Mouse (Mus musculus) midbrain, embryonic 15.5 days (tissue): ENCODE data around the gene Gm6793. TPM values are rescaled to one million over a fixed set of nuclear protein-coding genes. Genes with fewer than 3 reads are reported as not detected.

Source experiments
- ATAC-seq: fragments of 200-750 bp; cut with Nextera tagmentation; replicated peaks from 2 replicates; pipeline ENCODE4 v1.8.0; 2017; ENCODE audit warnings: moderate TSS enrichment
- H3K27ac ChIP-seq: fragments of 300-500 bp; sonication (generic); 2 replicates; pipeline ENCODE4 v1.5.1; 2015; ENCODE audit warnings: mild to moderate bottlenecking, inconsistent platforms
- H3K27me3 ChIP-seq: fragments of 300-500 bp; sonication (generic); replicated peaks from 2 replicates; pipeline ENCODE4 v1.6.1; 2015; ENCODE audit warnings: inconsistent platforms
- H3K36me3 ChIP-seq: fragments of 300-500 bp; sonication (generic); replicated peaks from 2 replicates; pipeline ENCODE4 v1.6.1; 2015; ENCODE audit warnings: inconsistent platforms
- H3K4me1 ChIP-seq: fragments of 300-500 bp; sonication (generic); 2 replicates; pipeline ENCODE4 v1.6.1; 2015; ENCODE audit warnings: inconsistent platforms
- H3K4me2 ChIP-seq: fragments of 300-500 bp; sonication (generic); 2 replicates; pipeline ENCODE4 v1.6.1; 2015; ENCODE audit warnings: inconsistent platforms, mild to moderate bottlenecking, moderate library complexity
- H3K4me3 ChIP-seq: fragments of 300-500 bp; sonication (generic); 2 replicates; pipeline ENCODE4 v1.5.1; 2015; ENCODE audit warnings: mild to moderate bottlenecking, inconsistent platforms
- H3K9ac ChIP-seq: fragments of 300-500 bp; sonication (generic); 2 replicates; pipeline ENCODE4 v1.6.1; 2015; ENCODE audit warnings: mild to moderate bottlenecking, inconsistent platforms
- H3K9me3 ChIP-seq: fragments of 300-500 bp; sonication (generic); 2 replicates; pipeline ENCODE4 v1.6.1; 2016; ENCODE audit warnings: inconsistent platforms
- WGBS: fragments of 180-500 bp; shearing (Covaris S2); methylation state at CpG from one replicate; pipeline ENCODE4 v1.1.7; 2015; ENCODE audit warnings: mixed read lengths; 5-methylcytosine and 5-hydroxymethylcytosine counted together
- polyA plus RNA-seq: library from polyadenylated mRNA; unstranded; fragments of >200 nt; fragmentation: Nextera tagmentation; extraction: Ambion mirVana; gene quantifications from 2 replicates; pipeline ENCODE4 v1.2.1, GENCODE M21; 2015

Gm6793 gene
- polyA plus RNA-seq: 1.0 and 1.4 TPM in 2 replicates

DNA sequence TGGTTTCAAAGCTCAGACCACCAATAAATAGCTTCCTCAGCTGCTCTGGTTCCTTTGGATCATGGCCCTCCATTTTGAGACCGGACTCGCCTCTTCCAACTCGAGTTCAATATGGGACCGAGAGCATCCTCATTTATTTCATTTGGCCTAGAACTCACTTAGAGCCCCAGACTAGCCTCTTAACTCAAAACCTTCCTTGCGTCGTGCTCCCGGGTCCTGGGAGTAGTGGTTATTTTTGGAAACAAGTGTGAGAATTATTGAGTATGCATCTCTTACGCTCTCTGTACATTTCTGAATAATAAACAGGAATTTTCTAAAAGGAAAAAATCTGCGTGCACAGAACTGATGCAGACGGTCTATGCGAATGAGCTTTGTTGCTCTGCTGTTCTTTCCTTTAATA lies at the start of gene Gm6793:
Gene Gm6793, minus strand, starts transcription at position 101 of the 400 bp plus-strand sequence.
- Histone ChIP-seq H3K27ac (no peak within 1 kb of the TSS), H3K4me1 (peaks cover 21% of the 10 kb centered on the region), H3K4me2 (no peak within 1 kb of the TSS), H3K36me3 (peaks cover 26% of the 10 kb centered on the region), H3K4me3 (no peak within 1 kb of the TSS), H3K27me3 (no peaks in the 10 kb centered on the region), H3K9ac (no peak within 1 kb of the TSS), H3K9me3 (no peaks in the 10 kb centered on the region)
- ATAC-seq: no peak
- 91% methylated on average over 11 of the region's 11 CpGs for WGBS

DNA sequence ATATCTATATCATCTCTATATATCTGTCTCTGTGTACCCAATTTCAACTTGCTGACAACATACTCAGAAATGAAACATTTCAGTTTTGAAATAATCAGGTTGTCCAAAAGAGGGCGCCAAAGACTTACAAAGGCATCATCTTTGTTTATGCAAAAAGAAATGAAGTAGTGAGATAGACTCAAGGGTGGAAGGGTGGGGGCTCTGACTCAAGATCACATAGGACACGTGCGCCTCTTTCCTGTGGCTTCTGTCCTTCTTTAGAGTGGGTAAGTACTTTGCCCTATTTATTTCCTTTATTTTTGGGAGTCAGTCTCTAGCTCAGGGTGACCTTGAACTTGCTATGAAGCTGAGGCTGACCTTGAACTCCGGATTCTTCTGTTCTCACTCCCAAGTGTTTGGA lies 46.5 kb upstream of the Gm6793 start:
- H3K4me1 ChIP-seq: no peaks in the 10 kb centered on the region
- no peak for ATAC-seq
- no peaks in the 10 kb centered on the region for H3K27me3 ChIP-seq
- no peaks in the 10 kb centered on the region for H3K9me3 ChIP-seq
- WGBS: 37% methylated on average over 4 of the region's 4 CpGs
- no peak overlapping the region for H3K27ac ChIP-seq
- no peak overlapping the region for H3K4me2 ChIP-seq
- H3K36me3 ChIP-seq: no peaks in the 10 kb centered on the region
- H3K4me3 ChIP-seq: no peak overlapping the region
- H3K9ac ChIP-seq: no peak overlapping the region

DNA sequence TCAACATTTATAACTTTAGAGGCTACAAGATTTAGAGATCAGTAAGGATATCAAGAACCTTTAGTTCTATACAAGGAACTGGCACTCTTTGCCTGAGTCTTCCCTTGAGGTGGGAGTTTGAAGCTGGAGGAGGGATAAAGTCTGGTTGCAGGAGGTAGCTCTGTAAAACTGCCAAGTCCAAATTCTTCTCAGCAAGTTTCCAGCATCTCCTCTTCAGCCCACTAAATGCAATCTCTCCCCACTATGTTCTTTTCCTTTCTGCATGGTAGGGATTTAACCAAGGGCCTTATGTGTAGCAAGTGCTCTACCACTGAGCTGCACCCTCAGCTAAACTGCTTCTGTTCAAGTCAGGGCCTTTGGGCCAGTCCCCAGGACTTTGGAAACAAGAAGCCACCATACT lies 39.6 kb upstream of the Gm6793 start:
- Histone ChIP-seq H3K27ac (no peak overlapping the region), H3K4me1 (no peaks in the 10 kb centered on the region), H3K4me3 (no peak overlapping the region), H3K9me3 (no peaks in the 10 kb centered on the region), H3K9ac (no peak overlapping the region), H3K4me2 (no peak overlapping the region), H3K27me3 (no peaks in the 10 kb centered on the region), H3K36me3 (no peaks in the 10 kb centered on the region)
- ATAC-seq: no peak

DNA sequence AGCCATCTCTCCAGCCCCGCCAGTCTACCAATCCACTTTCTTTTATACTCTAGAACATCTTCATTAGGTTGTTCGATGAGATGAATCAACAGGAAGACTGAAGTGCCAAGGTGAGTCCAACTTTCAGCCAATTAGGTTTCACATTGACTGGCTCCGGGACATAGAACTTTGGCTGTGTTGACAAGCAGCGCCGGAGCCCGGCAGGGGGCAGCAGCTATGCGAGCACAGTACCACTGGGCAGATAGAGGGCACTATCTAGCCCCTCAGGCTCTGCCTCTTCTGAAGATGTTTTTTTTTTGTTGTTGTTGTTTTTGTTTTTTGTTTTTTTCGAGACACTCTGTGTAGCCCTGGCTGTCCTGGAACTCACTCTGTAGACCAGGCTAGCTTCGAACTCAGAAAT lies 36.7 kb upstream of the Gm6793 start:
- Histone ChIP-seq H3K27me3 (no peaks in the 10 kb centered on the region), H3K4me3 (no peak overlapping the region), H3K36me3 (no peaks in the 10 kb centered on the region), H3K9ac (no peak overlapping the region), H3K4me2 (no peak overlapping the region), H3K4me1 (no peaks in the 10 kb centered on the region), H3K9me3 (no peaks in the 10 kb centered on the region), H3K27ac (no peak overlapping the region)
- no peak for ATAC-seq
- 82% methylated on average over 9 of the region's 9 CpGs for WGBS

DNA sequence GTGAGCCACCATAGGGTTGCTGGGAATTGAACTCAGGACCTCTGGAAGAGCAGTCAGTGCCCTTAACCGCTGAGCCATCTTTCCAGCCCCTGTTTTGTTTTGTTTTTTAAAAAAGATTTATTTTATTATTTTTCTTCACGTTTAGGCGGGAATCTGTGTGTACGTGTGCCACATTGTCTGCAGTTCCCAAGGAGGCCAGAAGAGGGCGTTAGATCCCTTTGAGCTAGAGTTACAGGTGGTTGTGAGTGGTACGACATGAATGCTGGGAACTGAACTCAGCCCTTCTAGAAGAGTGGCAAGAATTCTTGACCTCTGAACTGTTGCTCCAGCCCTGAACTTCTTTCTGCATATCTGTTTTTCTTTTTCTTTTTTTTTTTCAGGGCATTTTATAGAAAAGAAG lies 35.1 kb upstream of the Gm6793 start:
- ATAC-seq: no peak
- Histone ChIP-seq H3K9ac (no peak overlapping the region), H3K4me1 (no peaks in the 10 kb centered on the region), H3K9me3 (no peaks in the 10 kb centered on the region), H3K36me3 (no peaks in the 10 kb centered on the region), H3K27ac (no peak overlapping the region), H3K27me3 (no peaks in the 10 kb centered on the region), H3K4me3 (no peak overlapping the region), H3K4me2 (no peak overlapping the region)
- 87% methylated on average over 6 of the region's 6 CpGs for WGBS

DNA sequence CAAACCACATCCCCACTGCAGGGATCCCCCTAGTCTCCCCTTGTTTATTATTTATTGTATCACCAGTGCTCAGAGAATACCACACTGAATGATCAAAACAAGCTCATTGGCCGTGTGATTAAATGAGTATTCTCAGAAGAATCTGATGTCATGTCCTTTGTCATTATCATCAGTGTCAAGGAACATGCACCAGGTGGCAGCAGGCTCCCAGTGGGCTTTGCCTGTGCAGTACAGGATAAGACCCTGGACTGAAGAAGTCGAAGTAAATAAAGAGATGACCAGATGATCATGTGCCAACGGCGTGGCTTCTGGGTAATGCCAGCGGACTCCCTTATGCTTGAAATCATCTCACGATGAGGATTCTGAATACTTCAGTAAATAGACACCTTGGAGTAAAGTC lies 33.5 kb upstream of the Gm6793 start:
- H3K27ac ChIP-seq: no peak overlapping the region
- H3K4me3 ChIP-seq: no peak overlapping the region
- no peaks in the 10 kb centered on the region for H3K27me3 ChIP-seq
- H3K4me2 ChIP-seq: no peak overlapping the region
- H3K9ac ChIP-seq: no peak overlapping the region
- no peaks in the 10 kb centered on the region for H3K4me1 ChIP-seq
- H3K9me3 ChIP-seq: no peaks in the 10 kb centered on the region
- no peaks in the 10 kb centered on the region for H3K36me3 ChIP-seq
- 59% methylated on average over 6 of the region's 6 CpGs for WGBS
- no peak for ATAC-seq

DNA sequence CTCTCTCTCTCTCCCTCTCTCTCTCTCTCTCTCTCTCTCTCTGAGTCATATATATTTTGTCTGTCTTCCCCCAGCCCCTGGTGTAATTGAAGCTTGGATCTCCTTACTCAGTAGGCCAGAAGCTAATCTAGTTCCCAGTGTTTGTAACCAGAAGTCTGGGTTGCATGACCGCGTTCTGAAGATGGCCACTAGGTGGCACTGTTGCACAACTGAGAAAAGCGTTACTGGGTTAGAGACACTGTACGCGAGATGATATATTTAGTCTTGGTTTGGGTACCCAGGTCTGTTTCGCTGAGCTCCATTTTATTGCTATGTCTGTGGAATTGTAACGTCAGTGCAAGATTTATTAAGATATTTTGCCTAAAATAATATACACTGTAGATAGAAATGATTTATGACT lies 31.1 kb upstream of the Gm6793 start:
- WGBS: 3% methylated on average over 7 of the region's 7 CpGs
- Histone ChIP-seq H3K4me2 (no peak overlapping the region), H3K4me3 (no peak overlapping the region), H3K9me3 (no peaks in the 10 kb centered on the region), H3K27me3 (no peaks in the 10 kb centered on the region), H3K4me1 (no peaks in the 10 kb centered on the region), H3K9ac (no peak overlapping the region), H3K27ac (no peak overlapping the region), H3K36me3 (no peaks in the 10 kb centered on the region)
- peak; percentile 71 for ATAC-seq

DNA sequence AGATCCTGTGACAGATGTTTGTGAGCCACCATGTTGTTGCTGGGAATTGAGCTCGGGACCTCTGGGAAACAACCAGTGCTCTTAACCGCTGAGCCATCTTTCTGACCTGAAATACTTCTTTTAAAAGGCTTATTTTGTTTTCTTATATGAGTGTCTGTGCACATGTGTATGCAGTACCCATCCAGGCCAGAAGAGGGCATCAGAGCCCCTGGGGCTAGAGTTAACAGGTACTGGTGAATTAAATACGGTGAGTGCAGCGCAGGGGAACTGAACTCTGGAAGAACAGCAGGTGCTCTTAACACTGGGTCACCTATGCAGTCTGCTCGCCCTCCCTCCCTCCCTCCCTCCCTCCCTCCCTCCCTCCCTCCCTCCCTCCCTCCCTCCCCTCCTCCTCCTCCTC lies 30.3 kb upstream of the Gm6793 start:
- 83% methylated on average over 5 of the region's 5 CpGs for WGBS
- no peak overlapping the region for H3K4me2 ChIP-seq
- no peak for ATAC-seq

DNA sequence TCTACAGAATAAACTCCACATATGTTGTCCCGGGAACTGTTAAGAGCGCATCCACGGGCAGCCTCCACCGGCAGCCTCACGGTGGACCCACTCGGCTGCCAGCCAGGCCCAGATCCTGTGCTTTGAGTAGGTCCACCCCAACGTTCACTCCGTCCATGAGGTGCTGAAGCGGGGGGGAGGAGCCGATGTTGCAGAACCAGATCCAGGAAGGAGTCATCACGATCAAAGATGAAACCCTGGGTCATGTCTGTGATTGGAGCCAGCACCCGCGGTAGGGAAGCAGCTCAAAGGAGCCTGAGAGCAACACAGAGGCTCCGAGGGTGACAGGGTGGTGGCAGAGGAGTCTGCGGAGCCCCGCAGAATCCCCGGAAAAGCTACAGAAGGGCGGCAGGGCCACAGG lies 22.7 kb upstream of the Gm6793 start:
- H3K4me1 ChIP-seq: no peaks in the 10 kb centered on the region
- H3K4me2 ChIP-seq: no peak overlapping the region
- no peak overlapping the region for H3K27ac ChIP-seq
- WGBS: 84% methylated on average over 18 of the region's 18 CpGs
- no peaks in the 10 kb centered on the region for H3K27me3 ChIP-seq
- ATAC-seq: no peak
- H3K36me3 ChIP-seq: no peaks in the 10 kb centered on the region
- no peak overlapping the region for H3K4me3 ChIP-seq
- H3K9me3 ChIP-seq: no peaks in the 10 kb centered on the region
- no peak overlapping the region for H3K9ac ChIP-seq

More for the DNA sequence above, 30.3 kb upstream of the Gm6793 start:
- Histone ChIP-seq H3K27me3 (no peaks in the 10 kb centered on the region), H3K4me1 (no peaks in the 10 kb centered on the region), H3K9ac (no peak overlapping the region), H3K9me3 (no peaks in the 10 kb centered on the region), H3K4me3 (no peak overlapping the region), H3K27ac (no peak overlapping the region), H3K36me3 (no peaks in the 10 kb centered on the region)

DNA sequence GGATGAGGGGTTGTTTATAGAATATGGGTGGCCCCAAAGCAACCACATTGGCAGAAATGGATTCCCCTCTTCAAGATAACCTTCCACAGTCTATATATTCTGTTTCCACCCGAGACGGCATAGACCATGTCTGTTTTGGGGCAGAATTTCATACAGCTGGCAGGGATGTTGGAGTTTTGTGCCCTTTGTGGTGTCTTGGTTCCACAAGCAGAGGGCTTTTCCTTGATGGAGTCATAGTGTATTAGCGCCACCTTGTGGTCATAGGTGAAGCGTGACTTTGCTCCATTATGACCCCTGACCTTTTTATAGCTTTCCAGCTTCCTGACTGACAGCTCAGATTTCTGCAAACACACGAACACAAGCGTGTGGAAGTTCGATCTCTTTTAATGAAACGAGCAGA lies 19.8 kb upstream of the Gm6793 start:
- H3K27ac ChIP-seq: no peak overlapping the region
- H3K9me3 ChIP-seq: no peaks in the 10 kb centered on the region
- no peaks in the 10 kb centered on the region for H3K4me1 ChIP-seq
- no peaks in the 10 kb centered on the region for H3K27me3 ChIP-seq
- ATAC-seq: no peak
- H3K4me3 ChIP-seq: no peak overlapping the region
- WGBS: 18% methylated on average over 8 of the region's 8 CpGs
- H3K36me3 ChIP-seq: no peaks in the 10 kb centered on the region
- H3K4me2 ChIP-seq: no peak overlapping the region
- H3K9ac ChIP-seq: no peak overlapping the region

DNA sequence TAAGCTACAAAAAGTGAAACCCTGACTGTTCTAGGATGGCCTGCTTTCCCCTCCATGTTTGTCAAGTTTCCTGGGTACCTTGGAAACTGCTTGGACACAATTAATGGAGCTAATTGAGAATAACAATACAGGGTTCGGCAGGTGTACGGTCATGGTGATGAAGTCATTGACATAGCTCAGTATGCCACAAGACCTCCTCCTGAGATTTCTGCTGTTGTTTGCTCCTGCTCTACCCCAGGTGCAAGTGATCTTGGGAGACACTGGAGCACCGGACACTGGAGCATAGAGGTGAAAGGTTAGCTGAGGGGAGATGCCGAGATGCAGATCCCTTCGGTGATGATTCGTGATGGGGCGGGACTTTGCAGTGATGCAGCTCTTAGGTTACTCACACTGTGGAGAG lies 18.2 kb upstream of the Gm6793 start:
- H3K36me3 ChIP-seq: no peaks in the 10 kb centered on the region
- no peak for ATAC-seq
- no peaks in the 10 kb centered on the region for H3K27me3 ChIP-seq
- no peak overlapping the region for H3K4me3 ChIP-seq
- no peaks in the 10 kb centered on the region for H3K9me3 ChIP-seq
- no peak overlapping the region for H3K27ac ChIP-seq
- 48% methylated on average over 7 of the region's 7 CpGs for WGBS
- H3K9ac ChIP-seq: no peak overlapping the region
- H3K4me1 ChIP-seq: no peaks in the 10 kb centered on the region
- H3K4me2 ChIP-seq: no peak overlapping the region

DNA sequence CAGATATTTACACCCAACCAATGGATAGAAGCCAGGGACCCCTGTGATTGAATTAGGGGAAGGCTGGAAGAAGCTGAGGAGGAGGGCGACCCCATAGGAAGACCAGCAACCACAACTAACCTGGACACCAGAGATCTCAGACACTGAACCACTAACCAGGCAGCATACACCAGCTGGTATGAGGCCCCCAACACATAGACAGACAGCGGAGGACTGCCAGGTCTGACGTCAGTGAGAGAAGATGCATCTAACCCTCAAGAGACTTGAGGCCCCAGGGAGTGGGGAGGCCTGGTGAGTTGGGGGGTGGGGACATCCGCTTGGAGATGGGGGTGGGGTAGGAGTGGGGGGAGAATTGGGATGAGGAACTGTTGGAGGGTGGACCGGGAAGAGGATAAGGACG lies 15.8 kb upstream of the Gm6793 start:
- Histone ChIP-seq H3K27ac (no peak overlapping the region), H3K27me3 (no peaks in the 10 kb centered on the region), H3K9ac (no peak overlapping the region), H3K4me2 (no peak overlapping the region), H3K9me3 (no peaks in the 10 kb centered on the region), H3K36me3 (no peaks in the 10 kb centered on the region), H3K4me3 (no peak overlapping the region), H3K4me1 (no peaks in the 10 kb centered on the region)
- WGBS: 56% methylated on average over 6 of the region's 6 CpGs
- ATAC-seq: no peak

DNA sequence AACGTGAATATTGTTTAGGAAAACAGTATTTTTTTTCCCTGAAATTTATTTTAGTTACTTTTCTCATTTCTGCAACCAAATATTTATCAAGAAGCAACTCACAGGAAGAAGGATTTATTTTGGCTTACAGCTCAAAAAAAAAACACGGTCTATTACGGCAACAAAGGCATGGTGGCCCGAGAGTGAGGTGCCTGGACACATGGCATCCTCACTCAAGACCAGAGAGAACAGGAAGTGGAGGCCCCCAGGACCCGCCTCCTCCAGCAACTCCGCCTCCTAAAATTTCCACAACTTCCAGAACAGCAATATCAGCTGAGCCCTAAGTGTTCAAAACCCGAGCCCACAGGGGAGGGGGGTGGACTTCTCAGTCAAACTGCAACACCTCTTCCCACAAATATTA lies 14.6 kb upstream of the Gm6793 start:
- Histone ChIP-seq H3K4me2 (no peak overlapping the region), H3K27ac (no peak overlapping the region), H3K9ac (no peak overlapping the region), H3K36me3 (no peaks in the 10 kb centered on the region), H3K27me3 (no peaks in the 10 kb centered on the region), H3K4me3 (no peak overlapping the region), H3K4me1 (no peaks in the 10 kb centered on the region), H3K9me3 (no peaks in the 10 kb centered on the region)
- no peak for ATAC-seq
- 91% methylated on average over 7 of the region's 7 CpGs for WGBS

DNA sequence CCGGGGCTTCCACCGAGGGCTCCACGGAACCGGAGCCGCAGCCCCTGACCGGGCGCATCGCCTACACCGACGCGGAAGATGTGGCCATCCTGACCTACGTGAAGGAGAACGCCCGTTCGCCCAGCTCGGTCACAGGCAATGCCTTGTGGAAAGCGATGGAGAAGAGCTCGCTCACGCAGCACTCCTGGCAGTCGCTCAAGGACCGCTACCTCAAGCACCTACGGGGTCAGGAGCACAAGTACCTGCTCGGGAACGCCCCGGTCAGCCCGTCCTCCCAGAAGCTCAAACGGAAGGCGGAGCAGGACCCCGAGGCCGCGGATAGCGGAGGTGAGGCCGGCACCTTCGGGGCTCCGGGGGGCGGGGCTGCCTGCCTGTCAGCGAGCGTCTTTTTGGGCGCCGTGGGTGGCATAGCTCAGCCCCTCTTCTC lies 3.0 kb downstream of the Gm6793 start:
- peak; percentile 60 for ATAC-seq
- WGBS: under 1% methylated on average over 40 of the region's 40 CpGs
- Histone ChIP-seq H3K4me3 (peak overlapping the region; percentile 82), H3K9ac (peak overlapping the region; percentile 86), H3K4me2 (peak overlapping the region; percentile 70), H3K27ac (peak overlapping the region; percentile 84), H3K4me1 (peaks cover 25% of the 10 kb centered on the region), H3K36me3 (no peaks in the 10 kb centered on the region; the same call in 1 of the 2 replicates), H3K27me3 (no peaks in the 10 kb centered on the region), H3K9me3 (no peaks in the 10 kb centered on the region)
